Mouse (Mus musculus) kidney, adult 9 months (tissue): ENCODE results near the gene Gm40460.
"Not testable (repeated sequence)": the region's sequence is repeated elsewhere in the genome, so short reads cannot be mapped to it uniquely, and the experiment has no call there.

Experiments used
- DNase-seq: peaks from one replicate; pipeline ENCODE4 v3.0.0; 2022

Gm40460 gene

DNA sequence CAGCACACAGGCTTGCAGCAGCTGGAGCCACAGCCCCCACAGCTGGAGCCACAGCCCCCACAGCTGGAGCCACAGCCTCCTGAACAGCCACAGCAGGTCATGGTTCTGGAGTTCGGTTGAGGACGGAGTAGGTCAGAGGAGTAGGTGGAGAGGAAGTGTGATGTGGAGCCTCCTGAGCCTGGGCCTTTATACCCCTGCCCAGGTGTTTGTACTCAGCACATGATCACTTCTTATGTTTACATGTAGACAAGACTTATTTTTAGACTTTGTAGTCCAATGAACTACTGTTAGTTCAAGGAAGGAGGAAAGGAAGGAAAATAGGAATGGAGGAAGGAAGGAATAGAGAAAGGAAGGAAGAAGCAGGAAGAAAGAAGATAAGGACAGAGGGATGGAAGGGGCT, at the start of gene Gm40460:
Gene Gm40460 (minus strand): TSS at position 101 of the 400 bp plus-strand sequence.
- no peak for DNase-seq

DNA sequence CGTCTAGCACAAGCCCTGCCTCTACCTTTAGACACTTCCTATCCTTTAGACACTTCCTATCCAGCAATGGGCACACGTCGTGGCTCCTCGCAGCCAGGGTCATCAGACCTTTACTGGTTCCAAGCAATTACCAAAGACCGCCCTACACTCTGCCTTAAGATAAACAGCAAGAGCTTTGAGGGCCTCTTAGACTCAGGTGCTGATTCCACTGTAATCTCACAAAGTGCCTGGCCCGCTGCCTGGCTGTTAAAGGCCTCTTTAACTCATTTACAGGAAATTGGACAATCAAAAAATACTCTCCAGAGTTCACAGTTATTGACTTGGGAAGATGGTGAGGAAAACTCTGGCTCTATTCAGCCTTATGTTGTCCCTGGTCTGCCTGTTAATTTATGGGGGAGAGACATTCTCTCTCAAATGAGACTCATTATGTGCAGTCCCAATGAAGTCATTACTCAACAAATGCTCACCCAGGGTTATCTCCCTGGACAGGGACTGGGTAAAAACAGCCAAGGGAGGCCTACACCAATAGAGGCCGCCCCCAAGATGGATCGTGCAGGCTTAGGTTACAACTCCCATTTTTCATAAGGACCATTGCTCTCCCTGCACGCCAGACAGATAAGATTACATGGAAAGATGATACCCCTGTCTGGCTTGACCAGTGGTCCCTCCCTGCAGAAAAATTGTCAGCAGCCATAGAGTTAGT, 45.2 kb upstream of the Gm40460 start:
- DNase-seq, result not testable (repeated sequence)

DNA sequence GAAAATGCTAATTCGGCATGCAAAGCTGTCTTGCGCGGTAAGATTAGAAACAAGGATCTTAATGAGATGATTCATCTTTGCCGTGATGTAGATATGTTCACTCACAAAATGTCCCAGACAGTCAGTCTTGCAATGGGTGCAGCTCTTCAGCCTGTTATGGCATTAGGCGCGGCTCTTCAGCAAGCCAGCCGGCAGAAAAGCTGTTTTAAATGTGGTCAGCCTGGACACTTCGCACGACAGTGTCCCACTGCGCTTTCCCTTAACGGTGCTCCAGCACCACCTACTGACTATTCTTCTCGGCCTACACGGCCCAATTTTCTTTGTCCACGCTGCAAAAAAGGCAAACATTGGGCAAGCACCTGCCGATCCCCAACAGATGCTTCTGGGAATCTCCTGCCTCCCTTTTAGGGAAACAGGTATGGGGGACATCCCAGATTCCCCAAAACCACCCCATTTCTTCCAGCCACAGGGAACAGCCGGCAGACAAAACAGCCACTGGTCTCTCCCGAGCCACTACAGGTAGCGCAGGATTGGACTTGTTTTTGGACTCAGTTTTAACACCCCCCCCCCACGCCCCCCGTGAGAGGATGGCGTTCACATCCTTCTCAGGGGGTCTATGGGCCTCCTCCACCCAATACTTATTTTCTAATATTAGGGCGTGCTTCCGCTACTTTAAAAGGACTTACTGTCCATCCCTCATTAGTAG, 44.4 kb upstream of the Gm40460 start:
- DNase-seq, result peak; percentile 50

DNA sequence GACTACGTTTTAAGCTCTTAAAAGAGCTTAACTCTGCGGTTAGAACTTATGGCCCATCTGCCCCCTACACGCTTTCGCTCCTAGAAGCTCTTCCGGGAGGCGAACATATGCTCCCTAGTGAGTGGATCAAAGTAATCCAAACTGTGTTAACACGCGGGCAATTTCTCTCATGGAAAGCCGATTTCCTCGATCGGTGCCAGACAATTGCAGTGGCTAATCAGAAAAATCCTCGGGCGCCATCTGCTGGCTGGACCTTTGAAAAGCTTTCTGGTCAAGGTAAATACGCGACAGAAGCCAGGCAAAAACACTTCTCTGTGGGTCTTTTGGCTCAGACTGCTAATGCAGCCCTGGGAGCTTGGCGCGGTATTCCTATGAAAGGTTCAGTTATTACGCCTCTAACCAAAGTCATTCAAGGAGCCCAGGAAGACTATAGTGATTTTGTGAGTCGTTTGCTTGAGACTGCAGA, 43.8 kb upstream of the Gm40460 start:
- DNase-seq, result peak; percentile 95

DNA sequence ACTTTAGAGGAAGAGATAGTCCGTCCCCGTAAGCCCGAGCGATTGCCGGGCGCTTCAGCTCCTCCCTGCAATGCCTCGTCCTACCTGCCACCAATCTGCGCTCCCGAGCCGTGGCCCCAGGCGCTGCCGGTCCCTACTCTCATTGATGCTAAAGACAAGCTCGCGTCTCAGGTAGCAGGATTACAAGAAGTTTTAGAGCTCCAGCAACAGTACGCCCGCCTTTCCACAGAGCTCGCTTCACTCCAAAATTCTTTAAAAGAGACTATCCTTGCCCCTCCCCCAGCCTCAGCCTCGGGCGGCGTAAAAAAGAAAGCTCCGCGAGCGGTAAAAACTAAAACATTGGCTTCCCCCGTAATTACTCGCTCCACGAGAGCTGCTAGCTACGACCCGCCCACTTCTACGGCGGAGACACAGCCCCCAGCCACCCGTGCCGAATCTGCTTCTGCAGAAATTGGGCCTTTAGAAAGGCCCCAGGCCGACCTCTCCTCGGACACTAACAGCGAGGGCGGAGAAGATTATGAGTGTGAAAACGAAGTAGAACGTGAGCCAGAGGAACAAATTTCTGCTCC, 43.2 kb upstream of the Gm40460 start:
- peak; percentile 56 for DNase-seq

- DNase-seq, result peak; percentile 17
These were observed 42.0 kb upstream of the Gm40460 start for GRCm38 (mm10) chr7:142282847-142283246.

- not testable (repeated sequence) for DNase-seq
These were observed 38.4 kb upstream of the Gm40460 start for GRCm38 (mm10) chr7:142279291-142279690.

- DNase-seq, result peak; percentile 47
These were observed 37.3 kb upstream of the Gm40460 start for GRCm38 (mm10) chr7:142278183-142278582.

DNA sequence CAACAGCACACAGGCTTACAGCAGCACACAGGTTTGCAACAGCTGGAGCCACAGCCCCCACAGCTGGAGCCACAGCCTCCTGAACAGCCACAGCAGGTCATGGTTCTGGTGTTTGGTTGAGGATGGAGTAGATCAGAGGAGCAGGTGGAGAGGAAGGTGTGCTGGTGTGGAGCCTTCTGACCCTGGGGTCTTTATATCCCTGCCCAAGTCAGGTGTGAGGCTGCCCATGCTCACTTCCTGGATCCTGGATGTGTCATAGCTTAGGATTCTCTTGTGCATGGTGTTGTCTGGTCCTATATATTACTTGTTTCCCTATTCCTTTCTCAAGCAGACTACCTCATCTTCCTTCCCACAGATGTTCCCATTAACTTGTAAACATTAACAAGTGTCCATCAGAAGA, 33.4 kb upstream of the Gm40460 start, which contains the start of gene Gm4559:
Gene Gm4559 (minus strand): TSS at position 101 of the 400 bp plus-strand sequence.
- DNase-seq, result not testable (repeated sequence)

DNA sequence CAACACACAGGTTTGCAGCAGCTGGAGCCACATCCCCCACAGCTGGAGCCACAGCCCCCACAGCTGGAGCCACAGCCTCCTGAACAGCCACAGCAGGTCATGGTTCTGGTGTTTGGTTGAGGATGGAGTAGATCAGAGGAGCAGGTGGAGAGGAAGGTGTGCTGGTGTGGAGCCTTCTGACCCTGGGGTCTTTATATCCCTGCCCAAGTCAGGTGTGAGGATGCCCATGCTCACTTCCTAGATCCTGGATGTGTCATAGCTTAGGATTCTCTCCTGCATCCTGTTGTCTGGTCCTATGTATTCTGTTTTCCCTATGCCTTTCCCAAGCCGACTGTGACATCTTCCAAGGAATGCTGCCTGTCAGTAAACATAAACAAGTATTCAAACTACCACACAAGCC, 17.4 kb upstream of the Gm40460 start, which contains the start of gene Gm2431:
Gene Gm2431 (minus strand): TSS at position 101 of the 400 bp plus-strand sequence.
- DNase-seq, result not testable (repeated sequence)

- peak; percentile 16 for DNase-seq
These were observed 14.6 kb upstream of the Gm40460 start for GRCm38 (mm10) chr7:142255517-142255916.

GRCm38 (mm10) chr7:142249824-142250223, 8.9 kb upstream of the Gm40460 start:
- DNase-seq, result peak; percentile 22

GRCm38 (mm10) chr7:142231540-142231939, 9.3 kb downstream of the Gm40460 start:
- no peak for DNase-seq

DNA sequence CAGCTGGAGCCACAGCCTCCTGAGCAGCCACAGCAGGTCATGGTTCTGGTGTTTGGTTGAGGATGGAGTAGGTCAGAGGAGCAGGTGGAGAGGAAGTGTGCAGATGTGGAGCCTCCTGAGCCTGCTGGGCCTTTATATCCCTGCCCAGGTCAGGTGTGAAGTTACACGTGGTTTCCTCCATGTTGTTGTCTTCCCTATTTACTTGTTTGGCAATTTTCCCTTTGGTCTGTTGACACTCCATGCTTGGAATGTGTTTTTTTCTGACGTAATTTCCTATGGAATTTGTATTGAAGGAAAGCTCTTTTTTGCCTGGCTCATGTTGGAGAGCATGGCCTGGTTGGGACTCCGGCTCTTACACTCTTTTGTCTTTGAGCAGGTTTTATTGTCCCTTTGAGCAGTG, 11.0 kb downstream of the Gm40460 start, which contains the start of gene Krtap5-5:
Gene Krtap5-5 (minus strand): TSS at position 101 of the 400 bp plus-strand sequence.
- DNase-seq, result peak; percentile 4

- DNase-seq, result no peak
These were observed 16.4 kb downstream of the Gm40460 start for GRCm38 (mm10) chr7:142224518-142224917.

DNA sequence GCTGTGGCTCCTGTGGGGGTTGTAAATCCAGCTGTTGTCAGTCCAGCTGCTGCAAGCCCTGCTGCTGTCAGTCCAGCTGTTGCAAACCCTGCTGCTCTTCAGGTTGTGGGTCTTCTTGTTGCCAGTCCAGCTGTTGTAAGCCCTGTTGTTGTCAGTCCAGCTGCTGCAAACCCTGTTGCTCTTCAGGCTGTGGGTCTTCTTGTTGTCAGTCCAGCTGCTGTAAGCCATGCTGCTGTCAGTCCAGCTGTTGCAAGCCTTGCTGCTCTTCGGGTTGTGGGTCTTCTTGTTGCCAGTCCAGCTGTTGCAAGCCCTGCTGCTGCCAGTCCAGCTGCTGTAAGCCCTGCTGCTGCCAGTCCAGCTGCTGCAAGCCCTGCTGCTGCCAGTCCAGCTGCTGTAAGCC, 28.7 kb downstream of the Gm40460 start:
- DNase-seq, result not testable (repeated sequence)

GRCm38 (mm10) chr7:142211559-142211958, 29.3 kb downstream of the Gm40460 start, which contains the start of gene Gm7579:
TSS of gene Gm7579 (plus strand) at chr7:142211859.
- no peak for DNase-seq

DNA sequence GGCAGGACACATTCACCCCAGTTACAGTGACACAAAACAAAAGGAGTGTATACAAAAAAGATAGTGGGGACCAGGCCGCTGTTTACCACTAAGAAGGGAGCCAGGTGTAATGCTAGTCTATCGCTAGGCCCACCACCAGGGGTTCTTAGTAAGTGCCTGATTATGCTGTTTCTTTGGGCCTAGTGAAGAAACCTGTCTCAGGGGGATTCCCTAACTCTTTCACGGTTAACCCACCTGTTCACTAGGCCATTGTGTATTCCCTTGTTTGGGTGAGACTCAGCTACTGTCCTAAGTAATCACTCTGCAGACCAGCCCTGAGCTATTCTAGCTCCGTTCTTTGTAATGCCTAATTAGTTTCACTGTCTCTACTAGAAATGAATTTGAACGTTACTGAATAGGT, 34.0 kb downstream of the Gm40460 start:
- not testable (repeated sequence) for DNase-seq

GRCm38 (mm10) chr7:142205488-142205887, 35.4 kb downstream of the Gm40460 start:
- no peak for DNase-seq

GRCm38 (mm10) chr7:142201064-142201463, 39.8 kb downstream of the Gm40460 start, which contains the start of gene Krtap5-3:
TSS of gene Krtap5-3 (plus strand) at chr7:142201364.
- no peak for DNase-seq

GRCm38 (mm10) chr7:142198748-142199147, 42.1 kb downstream of the Gm40460 start:
- no peak for DNase-seq
